Mouse (Mus musculus) megakaryocyte-erythroid progenitor cell, adult 5 weeks (primary cell): ENCODE data around the gene Ptprz1. TPM values are rescaled to one million over a fixed set of nuclear protein-coding genes. Genes with fewer than 3 reads are reported as not detected.

Experiments
- polyA plus RNA-seq: library from polyadenylated mRNA; stranded (reverse); fragments of >175 nt; gene quantifications from 2 replicates; pipeline ENCODE4 v1.2.3, GENCODE M21; 2012

Gene Ptprz1
- polyA plus RNA-seq = not detected in 2 replicates

GRCm38 (mm10) chr6:22874781-22875613 is at the start of gene Ptprz1:
Ptprz1 (plus strand) TSS chr6:22875502.

